Mouse (Mus musculus) left cerebral cortex, adult 9 months (tissue): ENCODE data around the gene Mblac2.
A peak's percentile ranks its signal among the peaks of the same experiment; 100 is the strongest.
"Not testable (repeated sequence)": the region's sequence is repeated elsewhere in the genome, so short reads cannot be mapped to it uniquely, and the experiment has no call there.

Source experiments
- DNase-seq, 2 experiments: peaks; one replicate each; pipeline ENCODE4 v3.0.0; 2022; ENCODE audit warnings: low spot score in 2 of 2

Mblac2 gene

GRCm38 (mm10) chr13:81710775-81711545 lies at the start of gene Mblac2, which contains the start of gene Polr3g:
Gene Mblac2, plus strand, starts transcription at chr13:81711341.
Gene Polr3g, minus strand, starts transcription at chr13:81711013.
- DNase-seq, result peak; percentile 90 to 94

GRCm38 (mm10) chr13:81663566-81664330 lies 47.4 kb upstream of the Mblac2 start:
- no peak for DNase-seq

GRCm38 (mm10) chr13:81664331-81664698 lies 46.8 kb upstream of the Mblac2 start:
- no peak for DNase-seq

- no peak for DNase-seq
Measured at GRCm38 (mm10) chr13:81667713-81668112, 43.4 kb upstream of the Mblac2 start.

GRCm38 (mm10) chr13:81675333-81675732 lies 35.8 kb upstream of the Mblac2 start:
- DNase-seq, result no peak

GRCm38 (mm10) chr13:81683107-81683506 lies 28.0 kb upstream of the Mblac2 start:
- DNase-seq, result no peak

- no peak for DNase-seq
Measured at GRCm38 (mm10) chr13:81684258-81684657, 26.9 kb upstream of the Mblac2 start.

GRCm38 (mm10) chr13:81684884-81685283 lies 26.3 kb upstream of the Mblac2 start:
- DNase-seq, result no peak

- no peak for DNase-seq
Measured at GRCm38 (mm10) chr13:81689587-81689986, 21.6 kb upstream of the Mblac2 start.

GRCm38 (mm10) chr13:81690477-81690876 lies 20.7 kb upstream of the Mblac2 start:
- DNase-seq, result no peak

GRCm38 (mm10) chr13:81691606-81692005 lies 19.5 kb upstream of the Mblac2 start:
- DNase-seq, result peak in 1 of 2 experiments; percentile 19

- DNase-seq, result no peak
Measured at GRCm38 (mm10) chr13:81694446-81694845, 16.7 kb upstream of the Mblac2 start.

- no peak for DNase-seq
Measured at GRCm38 (mm10) chr13:81703148-81703547, 8.0 kb upstream of the Mblac2 start.

- DNase-seq, result no peak
Measured at GRCm38 (mm10) chr13:81703621-81704020, 7.5 kb upstream of the Mblac2 start.

GRCm38 (mm10) chr13:81706311-81706710 lies 4.8 kb upstream of the Mblac2 start:
- no peak for DNase-seq

- no peak for DNase-seq
Measured at GRCm38 (mm10) chr13:81709805-81710204, 1.3 kb upstream of the Mblac2 start.

GRCm38 (mm10) chr13:81710266-81710665 lies 875 bp upstream of the Mblac2 start:
- no peak for DNase-seq

GRCm38 (mm10) chr13:81711546-81712371 lies 618 bp downstream of the Mblac2 start:
- DNase-seq, result peak in 1 of 2 experiments; percentile 31

- no peak for DNase-seq
Measured at GRCm38 (mm10) chr13:81713896-81714295, 2.8 kb downstream of the Mblac2 start.

- DNase-seq, result not testable (repeated sequence)
Measured at GRCm38 (mm10) chr13:81728141-81728540, 17.0 kb downstream of the Mblac2 start.

GRCm38 (mm10) chr13:81729102-81729501 lies 18.0 kb downstream of the Mblac2 start:
- no peak for DNase-seq

- DNase-seq, result no peak
Measured at GRCm38 (mm10) chr13:81730362-81730761, 19.2 kb downstream of the Mblac2 start.
